Comparison of ENCODE assay signal across 9 mouse cellular contexts in genomic region chr15:103300560-103300959, GRCm38 (mm10). TPM values are rescaled to one million over a fixed set of nuclear protein-coding genes. Genes with fewer than 3 reads are reported as not detected.
A peak's percentile ranks its signal among the peaks of the same experiment; 100 is the strongest.
DNase-seq lines count a peak whose midpoint lies in the region; ATAC-seq and TF ChIP-seq lines count a peak whose summit lies in the region.
"Had no signal": no experiment of that assay in that cellular context is flagged by ENCODE, and none has a peak within 500 bp of the region (broad histone marks: within the 10 kb centered on the region; RNA-seq: fewer than 3 reads in every experiment).

No protein-coding gene starts in this region.

- H3K27me3 ChIP-seq in lung, embryonic 14.5 days (ENCODE audit: insufficient read depth, low read length) = no peaks in the 10 kb centered on the region
- H3K27me3 ChIP-seq in forebrain, embryonic 14.5 days (replicated peaks; ENCODE audit: control insufficient read depth, insufficient read depth, low read length) = no peaks in the 10 kb centered on the region
- no peaks in the 10 kb centered on the region for H3K27me3 ChIP-seq in limb, embryonic 13.5 days
- no peaks in the 10 kb centered on the region for H3K27me3 ChIP-seq in stomach, embryonic 16.5 days (ENCODE audit: control insufficient read depth, insufficient read depth, low read length)

- peak overlapping the region; percentile 35 for H3K4me2 ChIP-seq in lung, embryonic 14.5 days
- H3K4me2 ChIP-seq in forebrain, embryonic 14.5 days (ENCODE audit: low read length) = peak overlapping the region; percentile 57
- H3K4me2 ChIP-seq in limb, embryonic 13.5 days (replicated peaks) = peak overlapping the region; percentile 63
- H3K4me2 ChIP-seq in stomach, embryonic 16.5 days (ENCODE audit: low read depth, low read length) = peak overlapping the region; percentile 41

- peak overlapping the region; percentile 84 for H3K27ac ChIP-seq in lung, embryonic 14.5 days (ENCODE audit: low read depth)
- peak overlapping the region; percentile 99 for H3K27ac ChIP-seq in forebrain, embryonic 14.5 days (ENCODE audit: low read depth, low read length)
- peak overlapping the region; percentile 97 for H3K27ac ChIP-seq in limb, embryonic 13.5 days
- peak overlapping the region; percentile 73 for H3K27ac ChIP-seq in stomach, embryonic 16.5 days (ENCODE audit: low read length)

- H3K4me1 ChIP-seq in lung, embryonic 14.5 days (ENCODE audit: insufficient read depth) = peaks cover 41% of the 10 kb centered on the region
- H3K4me1 ChIP-seq in forebrain, embryonic 14.5 days (ENCODE audit: control insufficient read depth, insufficient read depth, low read length) = peaks cover 79% of the 10 kb centered on the region
- H3K4me1 ChIP-seq in limb, embryonic 13.5 days = peaks cover 93% of the 10 kb centered on the region
- H3K4me1 ChIP-seq in stomach, embryonic 16.5 days (ENCODE audit: control insufficient read depth, insufficient read depth, low read length) = peaks cover 49% of the 10 kb centered on the region

- no peak for TF ChIP-seq CTCF in lung, embryonic 14.5 days (IDR thresholded peaks at IDR 0.05; ENCODE audit: low read depth)

- ATAC-seq in lung, embryonic 14.5 days (ENCODE audit: insufficient read depth) = no peak
- no peak; the same call in 1 of the 2 replicates for ATAC-seq in forebrain, embryonic 14.5 days
- ATAC-seq in limb, embryonic 13.5 days (ENCODE audit: low FRiP score, low read depth) = 0 out of 2 replicates have a peak, but pooled peaks have one; percentile 0
- no peak for ATAC-seq in stomach, embryonic 16.5 days (ENCODE audit: insufficient read depth, low FRiP score)

- H3K36me3 ChIP-seq in lung, embryonic 14.5 days (ENCODE audit: insufficient read depth) = peaks cover 29% of the 10 kb centered on the region
- peaks cover 17% of the 10 kb centered on the region for H3K36me3 ChIP-seq in forebrain, embryonic 14.5 days (ENCODE audit: control insufficient read depth, insufficient read depth, low read length)
- peaks cover 28% of the 10 kb centered on the region for H3K36me3 ChIP-seq in limb, embryonic 13.5 days
- H3K36me3 ChIP-seq in stomach, embryonic 16.5 days (ENCODE audit: control insufficient read depth, insufficient read depth, low read length) = no peaks in the 10 kb centered on the region

- H3K9ac ChIP-seq in lung, embryonic 14.5 days = no peak overlapping the region
- H3K9ac ChIP-seq in forebrain, embryonic 14.5 days (ENCODE audit: low read length) = peak overlapping the region; percentile 64
- H3K9ac ChIP-seq in limb, embryonic 13.5 days = peak overlapping the region; percentile 48; the same call in 1 of the 2 replicates
- H3K9ac ChIP-seq in stomach, embryonic 16.5 days (ENCODE audit: low read length) = peak overlapping the region; percentile 44; the same call in 1 of the 2 replicates

- no peak overlapping the region for H3K4me3 ChIP-seq in lung, embryonic 14.5 days (ENCODE audit: low read depth, low read length)
- H3K4me3 ChIP-seq in forebrain, embryonic 14.5 days (ENCODE audit: low read depth, low read length) = peak overlapping the region; percentile 25; the same call in 1 of the 2 replicates
- peak overlapping the region; percentile 34 for H3K4me3 ChIP-seq in limb, embryonic 13.5 days
- 0 out of 2 replicates have a peak overlapping the region, but pooled peaks have one; percentile 4 for H3K4me3 ChIP-seq in stomach, embryonic 16.5 days (replicated peaks; ENCODE audit: low read length)

- no peaks in the 10 kb centered on the region for H3K9me3 ChIP-seq in lung, embryonic 14.5 days (ENCODE audit: low read depth, low read length)
- no peaks in the 10 kb centered on the region for H3K9me3 ChIP-seq in forebrain, embryonic 14.5 days (replicated peaks; ENCODE audit: control insufficient read depth, low read length)
- H3K9me3 ChIP-seq in limb, embryonic 13.5 days = no peaks in the 10 kb centered on the region
- no peaks in the 10 kb centered on the region for H3K9me3 ChIP-seq in stomach, embryonic 16.5 days (replicated peaks; ENCODE audit: control insufficient read depth, low read length)

- WGBS in lung, embryonic 14.5 days = 17% methylated on average over 2 of the region's 2 CpGs
- WGBS in forebrain, embryonic 14.5 days = 0% methylated on average over 2 of the region's 2 CpGs
- WGBS in limb, embryonic 13.5 days = 3% methylated on average over 2 of the region's 2 CpGs
- WGBS in stomach, embryonic 16.5 days = 26% methylated on average over 2 of the region's 2 CpGs

- no peak for DNase-seq in lung, embryonic 14.5 days
- DNase-seq in lung, postnatal 36 days = no peak
- no peak for DNase-seq in forebrain, embryonic 14.5 days (ENCODE audit: low spot score)
- no peak for DNase-seq in gastrocnemius, postnatal 25 days
- DNase-seq in kidney, postnatal 4 days = no peak
- DNase-seq: thymus, postnatal 4 days had no signal

RNA-seq across cellular contexts. Expression of gene Gpr84, which starts 9.9 kb away (rescaled TPM):
- polyA plus RNA-seq in lung, embryonic 14.5 days (2014; fragmentation: Nextera tagmentation; extraction: Ambion mirVana) = 0.61 TPM in 1 of 2 replicates, not detected in the other
- polyA plus RNA-seq in forebrain, embryonic 14.5 days (2014; fragmentation: Nextera tagmentation; extraction: Ambion mirVana) = 0.39 and 0.47 TPM in 2 replicates
- polyA plus RNA-seq in limb, embryonic 13.5 days (2015; fragmentation: Nextera tagmentation; extraction: Ambion mirVana) = 0.34 and 0.41 TPM in 2 replicates
- polyA plus RNA-seq in stomach, embryonic 16.5 days (2015; fragmentation: Nextera tagmentation; extraction: Ambion mirVana) = 0.15 and 0.59 TPM in 2 replicates
- not detected for total RNA-seq in gastrocnemius, postnatal 25 days (2021)

RNA-seq across cellular contexts. Expression of gene Copz1, which starts 28.0 kb away (rescaled TPM):
- 304 and 306 TPM in 2 replicates for polyA plus RNA-seq in lung, embryonic 14.5 days (2014; fragmentation: Nextera tagmentation; extraction: Ambion mirVana)
- 261 and 271 TPM in 2 replicates for polyA plus RNA-seq in forebrain, embryonic 14.5 days (2014; fragmentation: Nextera tagmentation; extraction: Ambion mirVana)
- polyA plus RNA-seq in limb, embryonic 13.5 days (2015; fragmentation: Nextera tagmentation; extraction: Ambion mirVana) = 283 TPM in 2 replicates
- polyA plus RNA-seq in stomach, embryonic 16.5 days (2015; fragmentation: Nextera tagmentation; extraction: Ambion mirVana) = 265 and 272 TPM in 2 replicates
- 10 to 100 TPM; 31.4 to 32.3 TPM for total RNA-seq in gastrocnemius, postnatal 25 days (2021)

RNA-seq across cellular contexts. Expression of gene Zfp385a, which starts 39.3 kb away (rescaled TPM):
- 11.8 and 12.0 TPM in 2 replicates for polyA plus RNA-seq in lung, embryonic 14.5 days (2014; fragmentation: Nextera tagmentation; extraction: Ambion mirVana)
- 11.7 and 13.9 TPM in 2 replicates for polyA plus RNA-seq in forebrain, embryonic 14.5 days (2014; fragmentation: Nextera tagmentation; extraction: Ambion mirVana)
- 11.7 and 13.1 TPM in 2 replicates for polyA plus RNA-seq in limb, embryonic 13.5 days (2015; fragmentation: Nextera tagmentation; extraction: Ambion mirVana)
- polyA plus RNA-seq in stomach, embryonic 16.5 days (2015; fragmentation: Nextera tagmentation; extraction: Ambion mirVana) = 6.9 and 7.0 TPM in 2 replicates
- 10 to 100 TPM; 17.0 to 77.5 TPM for total RNA-seq in gastrocnemius, postnatal 25 days (2021)

RNA-seq across cellular contexts. Expression of gene Nfe2, which starts 42.4 kb away (rescaled TPM):
- 3.9 TPM in 2 replicates for polyA plus RNA-seq in lung, embryonic 14.5 days (2014; fragmentation: Nextera tagmentation; extraction: Ambion mirVana)
- 0.42 and 1.1 TPM in 2 replicates for polyA plus RNA-seq in forebrain, embryonic 14.5 days (2014; fragmentation: Nextera tagmentation; extraction: Ambion mirVana)
- 2.8 and 3.8 TPM in 2 replicates for polyA plus RNA-seq in limb, embryonic 13.5 days (2015; fragmentation: Nextera tagmentation; extraction: Ambion mirVana)
- 8.7 and 11.1 TPM in 2 replicates for polyA plus RNA-seq in stomach, embryonic 16.5 days (2015; fragmentation: Nextera tagmentation; extraction: Ambion mirVana)
- total RNA-seq in gastrocnemius, postnatal 25 days (2021) = not detected
- total RNA-seq: layer of hippocampus, postnatal 14 days had no signal
